Mouse (Mus musculus) telencephalon, adult 2 months (tissue): ENCODE data around the gene Ubxn11.
"Not testable (repeated sequence)": the region's sequence is repeated elsewhere in the genome, so short reads cannot be mapped to it uniquely, and the experiment has no call there.

Experiments
- DNase-seq: peaks from one replicate; pipeline ENCODE4 v3.0.0-alpha.2; 2011; ENCODE audit warnings: low read depth, low spot score

The Ubxn11 gene

DNA sequence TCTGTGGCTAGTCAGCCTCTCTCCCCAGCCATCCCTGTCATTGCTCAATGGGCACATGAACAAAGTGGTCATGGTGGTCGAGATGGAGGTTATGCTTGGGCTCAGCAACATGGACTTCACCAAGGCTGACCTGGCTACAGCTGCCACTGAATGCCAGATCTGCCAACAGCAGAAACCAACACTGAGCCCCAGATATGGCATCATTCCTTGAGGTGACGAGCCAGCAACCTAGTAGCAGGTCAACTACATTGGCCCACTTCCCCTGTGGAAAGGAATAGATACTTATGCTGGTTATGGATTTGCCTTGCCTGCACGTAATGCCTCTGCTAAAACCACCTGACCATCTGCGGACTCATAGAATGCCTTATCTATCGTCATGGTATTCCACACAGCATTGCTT lies 41.9 kb downstream of the Ubxn11 start:
- not testable (repeated sequence) for DNase-seq

DNA sequence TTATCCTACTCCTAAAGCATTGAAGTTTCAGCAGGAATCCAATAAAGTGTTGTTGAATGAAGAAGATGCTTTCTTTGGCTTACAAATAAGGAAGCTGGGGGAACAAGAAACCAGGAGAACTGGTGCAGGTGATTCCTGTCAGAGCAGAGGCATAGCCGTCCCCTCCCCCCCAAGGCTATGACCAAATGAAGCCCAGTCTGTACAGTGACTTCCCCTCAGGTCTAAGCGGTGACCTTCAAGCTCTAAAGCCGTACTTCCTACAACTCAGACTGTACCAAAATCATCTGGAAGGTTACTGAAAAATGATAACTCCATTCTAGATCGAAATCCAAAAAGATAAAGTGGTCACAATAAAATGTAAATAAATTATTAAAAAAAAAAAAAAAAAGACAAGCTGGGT lies 47.0 kb downstream of the Ubxn11 start:
- no peak for DNase-seq

DNA sequence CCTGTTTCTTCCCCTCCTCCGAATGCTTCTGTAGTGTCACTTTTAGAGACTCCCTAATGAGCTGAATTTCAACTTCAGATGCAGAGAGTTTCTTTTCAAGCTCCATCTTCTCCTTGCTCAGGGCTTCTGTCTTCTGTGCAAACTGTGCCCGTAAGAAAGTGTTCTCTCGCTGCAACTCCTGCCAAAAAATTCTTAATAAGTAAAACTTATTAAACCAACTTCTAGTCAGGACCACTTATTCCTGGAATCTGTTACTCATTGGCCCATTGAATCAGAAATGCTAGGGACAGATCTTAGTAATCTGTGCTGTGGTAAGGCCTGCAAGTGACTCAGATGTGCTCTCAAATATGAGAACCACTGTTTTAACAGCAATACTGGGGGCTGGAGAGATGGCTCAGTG lies 49.7 kb downstream of the Ubxn11 start:
- no peak for DNase-seq

DNA sequence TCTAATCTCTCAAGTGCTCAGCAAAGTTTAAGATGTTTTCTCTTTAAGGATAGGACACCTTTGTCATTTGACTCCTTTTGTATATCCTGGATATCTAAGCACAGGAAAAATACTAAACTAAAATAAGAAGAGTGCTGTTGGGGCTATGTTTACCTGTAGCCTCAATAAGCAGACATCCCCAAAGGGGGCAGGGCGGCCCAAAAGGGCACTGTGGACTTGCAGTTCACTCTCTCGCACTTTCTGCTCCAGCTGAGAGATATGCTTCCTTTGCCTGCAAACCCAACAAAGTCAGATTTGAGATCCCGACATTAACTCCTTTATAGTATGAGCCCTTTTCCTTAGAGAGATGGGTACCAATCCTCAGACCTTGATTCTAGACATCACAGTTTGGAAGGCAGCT lies 51.3 kb downstream of the Ubxn11 start:
- DNase-seq, result no peak

DNA sequence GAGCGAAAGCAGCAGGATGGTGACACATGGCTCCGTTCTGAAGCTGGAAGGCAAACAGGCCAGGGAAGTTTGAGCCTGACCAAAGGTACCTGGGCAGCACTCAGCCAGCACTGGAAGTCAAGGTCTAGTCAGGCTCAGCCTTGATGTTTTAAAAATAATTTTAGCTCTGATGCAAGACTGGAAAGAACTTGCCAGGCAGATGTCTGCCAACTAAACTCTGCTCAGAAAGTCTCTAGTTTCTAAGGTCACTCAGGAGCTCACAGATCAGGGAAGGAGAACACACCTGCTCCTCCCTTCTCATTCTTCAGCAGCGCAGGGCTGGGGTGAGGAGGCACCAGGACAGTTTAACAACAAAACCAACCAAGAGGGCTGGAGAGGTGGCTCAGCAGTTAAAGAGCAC lies 52.0 kb downstream of the Ubxn11 start:
- DNase-seq, result no peak

DNA sequence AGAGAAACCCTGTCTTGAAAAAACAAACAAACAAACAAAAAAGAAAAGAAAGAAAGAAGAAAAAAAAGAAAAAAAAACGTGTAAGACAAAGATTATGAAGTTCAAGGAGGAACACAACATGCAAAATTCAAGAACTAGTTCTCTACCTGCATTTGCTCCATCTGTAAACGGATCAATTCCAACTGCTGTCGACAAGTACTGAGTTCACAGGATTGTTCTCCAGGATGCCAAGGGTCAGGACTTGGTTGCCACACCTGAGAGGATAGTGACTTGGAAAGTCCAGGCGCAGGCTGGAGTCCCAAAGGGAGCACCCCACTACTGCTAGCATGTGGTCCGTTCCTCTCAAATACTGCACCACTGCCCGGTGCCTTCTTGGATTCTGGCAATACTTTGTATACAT lies 53.2 kb downstream of the Ubxn11 start:
- DNase-seq, result no peak

DNA sequence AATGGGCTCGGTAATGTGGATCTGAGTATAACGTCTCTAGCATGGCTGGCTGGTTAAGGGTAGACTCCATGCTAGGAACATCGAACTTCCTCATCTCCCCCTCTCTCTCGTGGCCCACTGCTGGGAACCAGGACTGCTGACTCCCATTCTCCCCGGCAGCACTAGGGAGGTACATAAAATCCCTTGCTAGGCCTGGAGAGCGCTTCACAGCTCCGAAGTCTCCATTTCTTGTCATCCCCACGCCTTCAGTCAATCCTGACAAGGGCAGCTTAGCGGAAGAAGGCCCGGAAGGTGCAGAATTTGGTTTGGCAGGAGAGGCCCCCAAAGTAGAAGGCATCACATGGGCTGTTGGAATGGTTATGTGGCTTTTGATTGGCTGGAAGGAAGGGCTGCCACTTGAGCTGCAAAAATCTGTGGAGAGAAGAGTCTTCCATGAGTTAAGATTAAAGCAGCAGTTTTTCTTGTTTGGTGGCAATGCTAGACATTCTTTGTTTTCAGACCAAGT lies 53.6 kb downstream of the Ubxn11 start:
- DNase-seq, result no peak

DNA sequence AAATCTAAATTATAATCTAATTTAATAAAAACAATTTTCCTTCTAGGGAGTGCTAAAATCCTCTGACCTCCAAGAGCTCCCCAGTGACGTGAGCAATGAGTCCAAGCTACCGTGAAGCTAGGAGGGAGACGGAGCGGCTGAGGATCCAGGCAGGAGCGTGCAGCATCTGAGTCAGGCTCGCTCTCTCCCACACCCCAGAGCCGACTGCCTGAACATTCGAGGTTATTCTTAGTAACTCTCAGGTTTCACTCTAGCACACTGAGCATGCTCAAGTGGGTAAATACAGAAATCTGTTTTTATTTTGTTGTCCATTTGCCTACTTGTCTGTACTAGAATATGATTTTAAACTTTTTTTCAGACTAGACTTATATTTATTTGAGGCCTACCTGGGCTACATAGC lies 54.4 kb downstream of the Ubxn11 start:
- DNase-seq, result peak; percentile 52

DNA sequence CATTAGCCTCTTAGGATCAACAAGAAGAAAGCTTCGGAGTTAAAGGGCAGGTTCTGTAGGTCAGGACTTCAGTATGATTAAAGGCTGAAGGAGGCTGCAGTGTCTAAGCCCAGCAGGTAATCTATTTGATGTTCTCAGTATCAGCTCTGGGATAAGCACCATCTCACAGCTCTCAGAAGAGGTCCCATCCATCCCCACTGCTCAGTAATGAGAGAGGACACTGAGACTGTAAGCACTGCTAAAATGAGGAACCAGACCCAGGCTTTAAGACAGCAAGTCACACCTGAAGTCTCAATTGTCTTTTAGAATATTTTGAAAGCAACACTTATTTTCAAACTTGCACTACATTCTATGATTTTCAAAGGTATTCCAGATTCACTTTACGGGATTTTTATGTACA lies 55.2 kb downstream of the Ubxn11 start:
- no peak for DNase-seq

DNA sequence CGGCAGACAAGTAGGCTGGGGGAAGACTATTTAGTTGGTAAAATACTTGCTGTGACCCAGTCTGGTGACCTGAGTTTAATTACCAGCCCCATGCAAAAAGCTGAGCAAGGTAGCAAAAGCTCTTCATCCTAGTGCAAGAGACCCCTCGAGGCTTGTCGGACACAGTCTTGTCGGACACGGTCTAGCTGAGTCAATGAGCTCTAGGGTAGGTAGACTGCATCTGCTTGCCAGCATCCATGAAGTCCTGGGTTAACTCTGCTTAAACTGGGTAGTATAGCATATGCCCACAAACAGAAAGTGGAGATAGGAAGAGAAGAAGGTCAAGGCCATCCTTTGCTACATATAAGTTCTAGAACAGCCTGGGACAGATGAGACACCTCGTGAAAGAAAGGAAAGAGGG lies 56.4 kb downstream of the Ubxn11 start:
- DNase-seq, result no peak

DNA sequence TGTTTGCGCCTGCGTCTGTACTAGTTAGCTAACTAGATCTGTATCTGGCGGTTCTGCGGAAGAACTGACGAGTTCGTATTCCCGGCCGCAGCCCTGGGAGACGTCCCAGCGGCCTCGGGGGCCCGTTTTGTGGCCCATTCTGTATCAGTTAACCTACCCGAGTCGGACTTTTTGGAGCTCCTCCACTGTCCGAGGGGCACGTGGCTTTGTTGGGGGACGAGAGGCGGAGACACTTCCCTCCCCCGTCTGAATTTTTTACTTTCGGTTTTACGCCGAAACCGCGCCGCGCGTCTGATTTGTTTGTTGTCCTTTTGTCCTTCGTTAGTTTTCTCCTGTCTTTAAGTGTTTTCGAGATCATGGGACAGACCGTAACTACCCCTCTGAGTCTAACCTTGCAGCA lies 57.7 kb downstream of the Ubxn11 start:
- DNase-seq, result peak; percentile 12

DNA sequence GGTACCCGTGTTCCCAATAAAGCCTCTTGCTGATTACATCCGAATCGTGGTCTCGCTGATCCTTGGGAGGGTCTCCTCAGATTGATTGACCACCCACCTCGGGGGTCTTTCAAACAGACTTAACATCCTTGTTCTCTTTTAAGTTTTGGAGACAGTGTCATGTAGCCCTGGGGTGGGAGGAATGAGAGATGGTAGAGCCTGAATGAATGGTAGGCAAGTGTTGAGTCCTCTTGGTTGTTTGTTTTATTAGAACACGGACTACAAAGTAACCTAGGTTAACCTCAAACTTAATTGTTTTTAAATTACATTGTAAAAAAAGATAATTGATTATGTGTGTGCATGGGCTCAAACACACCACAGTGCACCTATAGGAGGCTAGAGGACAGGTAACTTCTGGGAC lies 62.2 kb downstream of the Ubxn11 start:
- no peak for DNase-seq

DNA sequence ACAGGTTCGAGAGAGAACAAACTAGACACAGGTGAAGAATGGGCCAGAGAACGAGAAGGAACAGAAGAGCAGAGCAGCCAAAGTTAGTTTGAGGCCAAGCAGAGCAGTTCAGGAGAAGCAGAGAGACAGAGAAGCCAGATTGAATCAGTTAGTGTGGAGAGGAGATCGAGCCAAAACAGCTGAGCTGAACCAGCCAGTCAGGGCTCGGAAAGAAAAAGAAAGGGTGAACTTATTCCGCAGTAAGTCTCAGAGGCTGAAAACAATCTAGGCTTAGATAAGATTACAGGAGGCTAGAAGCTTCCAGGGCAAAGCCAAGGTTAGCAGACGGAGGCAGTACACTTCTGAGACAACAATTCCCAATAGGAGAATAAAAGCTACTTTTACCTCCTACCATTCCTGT lies 62.7 kb downstream of the Ubxn11 start:
- no peak for DNase-seq

DNA sequence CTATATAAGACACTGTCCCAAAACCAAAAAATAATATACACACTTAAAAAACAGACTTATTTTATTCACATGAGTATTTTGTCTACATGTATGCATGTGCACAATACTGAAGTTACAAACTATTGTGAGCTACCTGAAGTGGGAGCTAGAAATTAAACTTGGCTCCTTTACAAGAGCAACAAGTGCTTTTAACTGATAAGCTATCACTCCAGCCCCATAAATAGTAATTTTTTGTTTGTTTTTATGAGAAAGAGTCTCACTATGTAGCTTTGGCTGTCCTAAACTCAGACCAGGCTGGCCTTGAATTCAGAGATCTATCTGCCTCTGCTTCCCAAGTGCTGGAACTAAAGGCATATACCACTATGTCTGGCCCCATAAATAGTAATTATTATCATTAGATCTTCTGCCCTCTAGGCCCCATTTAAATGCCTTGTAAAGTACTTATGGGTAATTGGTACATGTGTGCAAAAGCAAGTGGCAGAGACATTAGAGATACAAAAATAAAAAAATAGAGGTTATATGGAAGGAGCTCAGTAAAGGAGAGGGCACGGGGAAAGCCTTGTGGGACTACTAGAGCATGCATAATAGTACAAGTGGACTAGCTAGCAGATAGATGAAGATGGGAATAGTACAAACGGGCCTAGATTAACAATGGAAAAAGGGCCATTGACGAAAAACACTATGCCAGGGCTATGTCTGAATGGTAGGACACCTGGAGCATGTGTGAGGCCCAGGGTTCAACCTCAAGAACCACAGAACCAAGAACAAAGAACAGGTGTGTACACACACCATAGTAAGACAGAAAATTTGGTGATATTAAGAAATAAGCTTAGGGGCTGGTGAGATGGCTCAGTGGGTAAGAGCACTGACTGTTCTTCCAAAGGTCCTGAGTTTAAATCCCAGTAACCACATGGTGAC lies 63.4 kb downstream of the Ubxn11 start:
- no peak for DNase-seq

DNA sequence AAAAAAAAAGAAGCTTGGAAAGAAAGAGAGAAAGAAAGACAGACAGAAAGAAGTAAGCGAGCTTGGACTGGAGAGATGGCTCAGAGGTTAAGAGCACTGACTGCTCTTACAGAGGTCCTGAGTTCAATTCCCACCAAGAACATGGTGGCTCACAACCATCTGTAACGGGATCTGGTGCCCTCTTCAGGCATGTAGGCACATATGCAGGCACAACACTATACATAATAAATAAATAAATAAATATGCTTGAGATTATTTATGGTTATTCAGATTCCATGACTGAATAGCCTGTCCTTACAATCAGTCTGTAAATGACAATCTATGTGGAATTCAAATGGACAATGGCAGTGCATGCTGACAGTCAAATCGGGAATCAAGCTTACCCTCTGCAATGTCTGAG lies 64.5 kb downstream of the Ubxn11 start:
- DNase-seq, result no peak

DNA sequence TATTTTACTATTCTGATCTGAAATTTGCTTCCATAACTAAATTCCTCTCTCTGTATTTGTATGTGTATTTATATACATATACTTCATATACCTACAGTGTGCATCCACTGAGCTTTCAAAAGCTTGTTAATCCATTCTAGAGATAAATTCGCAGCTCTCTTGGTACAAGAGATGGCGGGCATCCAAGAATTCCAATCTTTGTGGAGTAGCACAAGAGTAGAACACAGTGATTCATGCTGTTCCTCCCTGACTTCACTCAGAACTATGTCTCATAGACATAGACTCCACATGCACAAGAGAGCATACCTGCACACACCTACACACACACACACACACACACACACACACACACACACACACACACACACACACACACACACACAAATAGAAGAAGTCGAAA lies 70.0 kb downstream of the Ubxn11 start:
- peak; percentile 45 for DNase-seq
